Mouse (Mus musculus): ENCODE data around the gene Rab39b.
A peak's percentile ranks its signal among the peaks of the same experiment; 100 is the strongest.

The Rab39b gene

GRCm38 (mm10) chrX:75577582-75578324 is at the start of gene Rab39b:
TSS of gene Rab39b (minus strand) at chrX:75578231.
- DNase-seq (ENCODE audit: low spot score in 2 of 2): peak; percentile 63 to 74

GRCm38 (mm10) chrX:75578539-75578938 is 508 bp upstream of the Rab39b start:
- no peak for DNase-seq (ENCODE audit: low spot score in 2 of 2)

All from frontal cortex, postnatal 36 days (tissue).